Mouse (Mus musculus): ENCODE results near the gene Olfr1180. TPM values are rescaled to one million over a fixed set of nuclear protein-coding genes. Genes with fewer than 3 reads are reported as not detected.

The Olfr1180 gene
- not detected in 2 replicates for polyA plus RNA-seq (2012; rRNA removed)

GRCm38 (mm10) chr2:88419051-88419450 is at the start of gene Olfr1180:
Olfr1180 (minus strand) TSS chr2:88419151.

GRCm38 (mm10) chr2:88454567-88454966 is 35.6 kb upstream of the Olfr1180 start, which contains the start of gene Olfr1183:
Olfr1183 (plus strand) TSS chr2:88454867.

GRCm38 (mm10) chr2:88449031-88449430 is 30.1 kb upstream of the Olfr1180 start, which contains the start of gene Gm13757:
Gm13757 (minus strand) TSS chr2:88449131.

GRCm38 (mm10) chr2:88426071-88426470 is 7.1 kb upstream of the Olfr1180 start, which contains the start of gene Olfr1181:
Olfr1181 (minus strand) TSS chr2:88426171.

GRCm38 (mm10) chr2:88406353-88406752 is 12.6 kb downstream of the Olfr1180 start, which contains the start of gene Olfr1179:
Olfr1179 (minus strand) TSS chr2:88406453.

GRCm38 (mm10) chr2:88386762-88387161 is 32.2 kb downstream of the Olfr1180 start, which contains the start of gene Olfr1178:
Olfr1178 (plus strand) TSS chr2:88387062.

Other genes starting within 250 kb of the Olfr1180 start
- not detected in 2 replicates for gene Olfr1168, start 237.3 kb downstream of the Olfr1180 start, polyA plus RNA-seq (2012; rRNA removed)
- gene Olfr1170, start 190.8 kb downstream of the Olfr1180 start, polyA plus RNA-seq (2012; rRNA removed), result not detected in 2 replicates
- gene Olfr1173, start 139.3 kb downstream of the Olfr1180 start, polyA plus RNA-seq (2012; rRNA removed), result not detected in 2 replicates
- gene Olfr1174-ps, start 104.0 kb downstream of the Olfr1180 start, polyA plus RNA-seq (2012; rRNA removed), result not detected in 2 replicates
- gene Olfr1175-ps, start 91.9 kb downstream of the Olfr1180 start, polyA plus RNA-seq (2012; rRNA removed), result not detected in 2 replicates
- gene Olfr1176, start 82.4 kb downstream of the Olfr1180 start, polyA plus RNA-seq (2012; rRNA removed), result not detected in 2 replicates
- not detected in 2 replicates for gene Olfr1177-ps, start 72.7 kb downstream of the Olfr1180 start, polyA plus RNA-seq (2012; rRNA removed)
- not detected in 2 replicates for gene Olfr1178, start 32.1 kb downstream of the Olfr1180 start, polyA plus RNA-seq (2012; rRNA removed)
- not detected in 2 replicates for gene Olfr1179, start 12.7 kb downstream of the Olfr1180 start, polyA plus RNA-seq (2012; rRNA removed)
- not detected in 2 replicates for gene Olfr1181, start 7.0 kb upstream of the Olfr1180 start, polyA plus RNA-seq (2012; rRNA removed)
- not detected in 2 replicates for gene Gm13757, start 30.0 kb upstream of the Olfr1180 start, polyA plus RNA-seq (2012; rRNA removed)
- gene Olfr1183, start 35.7 kb upstream of the Olfr1180 start, polyA plus RNA-seq (2012; rRNA removed), result not detected in 2 replicates
- gene Olfr1184, start 64.4 kb upstream of the Olfr1180 start, polyA plus RNA-seq (2012; rRNA removed), result not detected in 2 replicates
- gene Olfr1185-ps1, start 74.2 kb upstream of the Olfr1180 start, polyA plus RNA-seq (2012; rRNA removed), result not detected in 2 replicates
- not detected in 2 replicates for gene Olfr1186, start 99.4 kb upstream of the Olfr1180 start, polyA plus RNA-seq (2012; rRNA removed)
- not detected in 2 replicates for gene Olfr1188, start 137.8 kb upstream of the Olfr1180 start, polyA plus RNA-seq (2012; rRNA removed)
- gene Olfr1189, start 167.3 kb upstream of the Olfr1180 start, polyA plus RNA-seq (2012; rRNA removed), result not detected in 2 replicates
- not detected in 2 replicates for gene Olfr1191-ps1, start 221.4 kb upstream of the Olfr1180 start, polyA plus RNA-seq (2012; rRNA removed)
- gene Olfr1192-ps1, start 229.4 kb upstream of the Olfr1180 start, polyA plus RNA-seq (2012; rRNA removed), result not detected in 2 replicates